Mouse (Mus musculus) thymus, adult 2 months (tissue): ENCODE data around the gene Bik. TPM values are rescaled to one million over a fixed set of nuclear protein-coding genes. Genes with fewer than 3 reads are reported as not detected.

Experiments used
- DNase-seq: peaks from one replicate; pipeline ENCODE4 v3.0.0; 2021
- H3K27ac ChIP-seq: fragments of 200-500 bp; 2 replicates; pipeline ENCODE4 v1.5.1; 2012; ENCODE audit warnings: low read length, control low read depth; ENCODE audit not compliant: control insufficient read depth, insufficient read depth
- H3K27me3 ChIP-seq: fragments of 200-500 bp; 2 replicates; pipeline ENCODE4 v1.6.1; 2012; ENCODE audit warnings: mild to moderate bottlenecking, low read length, moderate library complexity, mixed read lengths; ENCODE audit not compliant: control insufficient read depth, insufficient read depth
- H3K36me3 ChIP-seq: fragments of 200-500 bp; 2 replicates; pipeline ENCODE4 v1.6.1; 2012; ENCODE audit warnings: mild to moderate bottlenecking, low read length, moderate library complexity; ENCODE audit not compliant: control insufficient read depth, insufficient read depth
- H3K4me1 ChIP-seq: fragments of 200-500 bp; replicated peaks from 2 replicates; pipeline ENCODE4 v1.6.1; 2012; ENCODE audit warnings: low read length; ENCODE audit not compliant: control insufficient read depth, insufficient read depth
- H3K4me3 ChIP-seq: fragments of 200-500 bp; 2 replicates; pipeline ENCODE4 v1.5.1; 2012; ENCODE audit warnings: mild to moderate bottlenecking, low read length, control low read depth, moderate library complexity; ENCODE audit not compliant: control insufficient read depth, insufficient read depth
- CTCF ChIP-seq: fragments of 200-500 bp; IDR thresholded peaks from 2 replicates; pipeline ENCODE4 v1.5.1; 2012; ENCODE audit warnings: mild to moderate bottlenecking, control low read depth, low read length, moderate library complexity, borderline replicate concordance; ENCODE audit not compliant: control insufficient read depth, poor library complexity, insufficient read depth; ENCODE audit errors: extremely low read depth
- POLR2A ChIP-seq: fragments of 200-500 bp; IDR thresholded peaks from 2 replicates; pipeline ENCODE4 v1.6.1; 2012; ENCODE audit warnings: mild to moderate bottlenecking, low read length, control low read depth, moderate library complexity; ENCODE audit not compliant: control insufficient read depth, poor library complexity, insufficient read depth; ENCODE audit errors: extremely low read depth
- WGBS: fragments of 180-500 bp; shearing (Covaris S2); methylation state at CpG from one replicate; pipeline ENCODE4 v1.1.7; 2018; 5-methylcytosine and 5-hydroxymethylcytosine counted together
- polyA plus RNA-seq: library from polyadenylated mRNA; depleted of rRNA; stranded (reverse); fragments of >200 nt; gene quantifications from 2 replicates; pipeline ENCODE4 v1.2.3, GENCODE M21; 2012

Bik gene
- polyA plus RNA-seq, 1 experiment = 14.7 TPM

- WGBS = 98% methylated on average over 12 of the region's 12 CpGs
- no peak overlapping the region for H3K27ac ChIP-seq
- H3K36me3 ChIP-seq = peaks cover 59% of the 10 kb centered on the region
- H3K4me3 ChIP-seq = no peak overlapping the region
- TF ChIP-seq POLR2A (no peak), CTCF (no peak)
- no peaks in the 10 kb centered on the region for H3K27me3 ChIP-seq
- no peak for DNase-seq
- peaks cover 10% of the 10 kb centered on the region for H3K4me1 ChIP-seq
These were observed 46.9 kb downstream of the Bik start for GRCm38 (mm10) chr15:83573606-83574005.

GRCm38 (mm10) chr15:83574731-83575351 is 48.2 kb downstream of the Bik start:
- peaks cover 68% of the 10 kb centered on the region for H3K36me3 ChIP-seq
- no peak overlapping the region for H3K27ac ChIP-seq
- H3K4me3 ChIP-seq = no peak overlapping the region
- no peak for DNase-seq
- H3K27me3 ChIP-seq = no peaks in the 10 kb centered on the region
- TF ChIP-seq CTCF (no peak), POLR2A (no peak)
- 92% methylated on average over 6 of the region's 6 CpGs for WGBS
- peaks cover 10% of the 10 kb centered on the region for H3K4me1 ChIP-seq

DNA sequence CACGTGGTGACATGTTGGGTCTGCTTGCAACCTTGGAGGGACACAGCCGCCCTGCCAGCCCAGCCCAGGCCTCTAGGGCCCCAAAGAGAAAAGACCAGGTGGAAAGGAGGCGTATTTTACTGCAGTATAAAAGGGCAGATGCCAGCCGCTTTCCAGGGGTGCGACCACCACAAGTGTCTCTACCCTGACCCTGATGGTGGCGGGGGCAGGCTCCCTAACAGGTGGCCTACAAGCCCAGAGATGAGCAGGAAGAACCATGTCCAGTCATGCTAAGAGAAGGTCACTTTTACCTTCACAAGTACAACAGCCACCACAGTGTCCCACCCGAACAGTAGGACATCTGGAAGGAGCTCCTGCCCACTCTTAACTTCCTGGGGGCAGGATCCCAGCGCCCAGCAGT is 48.9 kb downstream of the Bik start:
- 95% methylated on average over 8 of the region's 8 CpGs for WGBS
- no peak for TF ChIP-seq POLR2A
- no peak for TF ChIP-seq CTCF
- Histone ChIP-seq H3K27ac (no peak overlapping the region), H3K27me3 (no peaks in the 10 kb centered on the region), H3K4me3 (no peak overlapping the region), H3K4me1 (peaks cover 10% of the 10 kb centered on the region), H3K36me3 (peaks cover 75% of the 10 kb centered on the region)
- DNase-seq = no peak

- no peak overlapping the region for H3K4me3 ChIP-seq
- DNase-seq = no peak
- over 99% methylated on average over 9 of the region's 9 CpGs for WGBS
- H3K27ac ChIP-seq = no peak overlapping the region
- H3K36me3 ChIP-seq = peaks cover 79% of the 10 kb centered on the region
- TF ChIP-seq CTCF (no peak), POLR2A (no peak)
- peaks cover 10% of the 10 kb centered on the region for H3K4me1 ChIP-seq
- no peaks in the 10 kb centered on the region for H3K27me3 ChIP-seq
These were observed 50.0 kb downstream of the Bik start for GRCm38 (mm10) chr15:83576651-83577050.

- DNase-seq = no peak
- no peak for TF ChIP-seq CTCF
- TF ChIP-seq POLR2A = no peak
- no peaks in the 10 kb centered on the region for H3K27me3 ChIP-seq
- H3K4me1 ChIP-seq = 0 out of 2 replicates have a peak, but pooled peaks cover 2% of the 10 kb centered on the region
- H3K27ac ChIP-seq = no peak overlapping the region
- H3K36me3 ChIP-seq = peaks cover 73% of the 10 kb centered on the region
- WGBS = 93% methylated on average over 4 of the region's 4 CpGs
- H3K4me3 ChIP-seq = no peak overlapping the region
These were observed 56.3 kb downstream of the Bik start for GRCm38 (mm10) chr15:83582931-83583330.

DNA sequence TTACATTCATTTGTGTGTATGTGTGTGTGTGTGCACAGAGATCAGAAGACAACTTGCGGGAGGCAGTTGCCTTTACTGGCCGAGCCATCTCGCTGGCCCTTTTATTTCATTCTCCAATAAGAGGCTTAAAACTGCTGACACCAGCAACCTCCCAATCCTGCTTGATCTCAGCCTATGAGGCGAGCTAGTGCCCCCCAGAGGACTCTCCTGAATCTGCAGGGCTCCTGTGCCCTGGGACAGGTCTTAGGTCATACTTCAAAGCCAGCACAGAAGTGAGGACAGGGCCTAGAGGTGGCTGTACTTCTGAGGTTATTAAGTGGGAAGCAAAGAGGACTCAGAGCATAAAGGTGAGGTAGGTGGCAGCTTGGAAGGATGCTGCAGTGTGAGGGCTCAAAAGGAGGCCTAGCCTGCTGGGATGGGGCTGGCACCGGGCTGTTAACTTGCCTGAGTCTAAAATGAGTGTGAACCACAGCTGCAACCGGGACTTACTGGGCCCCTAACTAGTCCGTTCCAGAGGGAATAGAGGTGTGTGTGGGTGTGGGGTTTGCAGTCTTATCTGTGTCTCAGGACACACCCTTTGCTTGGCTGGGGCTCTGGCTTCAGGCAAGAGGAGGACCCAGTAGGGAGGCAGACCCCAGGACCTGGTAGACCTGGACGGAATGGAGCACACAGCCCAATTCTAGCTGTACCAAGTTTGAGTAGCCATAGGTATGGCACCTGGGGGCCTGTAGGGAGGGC is 56.9 kb downstream of the Bik start:
- DNase-seq = peak; percentile 62

More for the DNA sequence above, 56.9 kb downstream of the Bik start:
- no peaks in the 10 kb centered on the region for H3K27me3 ChIP-seq
- no peak overlapping the region for H3K27ac ChIP-seq
- TF ChIP-seq CTCF (peak; percentile 65; the same call in 1 of the 2 replicates), POLR2A (no peak)
- H3K4me3 ChIP-seq = no peak overlapping the region
- WGBS = 92% methylated on average over 8 of the region's 8 CpGs
- peaks cover 73% of the 10 kb centered on the region for H3K36me3 ChIP-seq
- 0 out of 2 replicates have a peak, but pooled peaks cover 2% of the 10 kb centered on the region for H3K4me1 ChIP-seq
